Mouse (Mus musculus) kidney, adult 2 months (tissue): ENCODE measurements around the gene Sepsecs.

Source experiments
- CTCF ChIP-seq: fragments of 200-500 bp; conservative IDR thresholded peaks from 2 replicates; pipeline ENCODE4 v1.5.1; 2011; ENCODE audit warnings: low read depth, mild to moderate bottlenecking, control low read depth, low read length, moderate library complexity, mixed read lengths; ENCODE audit not compliant: insufficient read depth, insufficient read length
- POLR2A ChIP-seq: fragments of 200-500 bp; IDR thresholded peaks from one replicate; pipeline ENCODE4 v1.6.1; 2011; ENCODE audit warnings: low read depth, low read length, control low read depth

DNA sequence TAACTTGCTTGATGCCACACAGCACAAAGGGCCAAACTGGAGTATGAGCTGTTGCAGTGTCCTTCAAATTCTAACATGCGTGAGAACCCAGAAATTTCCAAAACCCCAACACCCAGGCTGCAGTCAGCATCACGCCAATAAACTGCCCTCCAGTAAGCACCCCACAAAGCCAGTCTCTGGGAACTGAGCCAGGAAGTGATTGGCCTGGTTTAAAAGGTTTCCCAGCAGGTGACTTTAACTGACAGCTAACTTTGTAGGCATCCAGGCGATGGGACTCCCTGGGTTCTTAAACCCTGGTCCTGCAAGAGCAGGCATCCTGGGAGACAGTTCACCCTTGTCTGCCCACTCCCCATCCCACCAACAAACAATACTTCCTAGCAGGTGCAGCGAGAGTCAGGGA lies 59.2 kb downstream of the Sepsecs start:
- TF ChIP-seq CTCF (no peak), POLR2A (no peak)
